Mouse (Mus musculus) intestine, embryonic 16.5 days (tissue): ENCODE measurements around the gene Ttc7. TPM values are rescaled to one million over a fixed set of nuclear protein-coding genes. Genes with fewer than 3 reads are reported as not detected.

Experiments used
- ATAC-seq: fragments of 200-750 bp; cut with Nextera tagmentation; 2 replicates; pipeline ENCODE4 v1.8.0; 2017; ENCODE audit warnings: moderate TSS enrichment, moderate library complexity
- H3K27ac ChIP-seq: fragments of 300-500 bp; sonication (generic); 2 replicates; pipeline ENCODE4 v1.5.1; 2014; ENCODE audit warnings: mild to moderate bottlenecking, low read length
- H3K27me3 ChIP-seq: fragments of 300-500 bp; sonication (generic); replicated peaks from 2 replicates; pipeline ENCODE4 v1.6.1; 2014; ENCODE audit warnings: low read length, control low read depth, mixed read lengths; ENCODE audit not compliant: control insufficient read depth, insufficient read depth
- H3K36me3 ChIP-seq: fragments of 300-500 bp; sonication (generic); 2 replicates; pipeline ENCODE4 v1.6.1; 2014; ENCODE audit warnings: low read length, control low read depth; ENCODE audit not compliant: control insufficient read depth, insufficient read depth
- H3K4me1 ChIP-seq: fragments of 300-500 bp; sonication (generic); 2 replicates; pipeline ENCODE4 v1.6.1; 2014; ENCODE audit warnings: low read length, control low read depth, mixed read lengths; ENCODE audit not compliant: control insufficient read depth, insufficient read depth
- H3K4me2 ChIP-seq: fragments of 300-500 bp; sonication (generic); 2 replicates; pipeline ENCODE4 v1.6.1; 2014; ENCODE audit warnings: low read depth, low read length, control low read depth
- H3K4me3 ChIP-seq: fragments of 300-500 bp; sonication (generic); 2 replicates; pipeline ENCODE4 v1.5.1; 2014; ENCODE audit warnings: mild to moderate bottlenecking, low read length
- H3K9ac ChIP-seq: fragments of 300-500 bp; sonication (generic); 2 replicates; pipeline ENCODE4 v1.6.1; 2014; ENCODE audit warnings: low read depth, low read length
- H3K9me3 ChIP-seq: fragments of 300-500 bp; sonication (generic); 2 replicates; pipeline ENCODE4 v1.6.1; 2016; ENCODE audit warnings: low read length, control low read depth; ENCODE audit not compliant: control insufficient read depth
- WGBS: fragments of 180-500 bp; shearing (Covaris S2); extraction: QIAGEN DNeasy Blood & Tissue Kit; methylation state at CpG from one replicate; pipeline ENCODE4 v1.1.7; 2014; 5-methylcytosine and 5-hydroxymethylcytosine counted together
- polyA plus RNA-seq: library from polyadenylated mRNA; unstranded; fragments of >200 nt; fragmentation: Nextera tagmentation; extraction: Ambion mirVana; gene quantifications from 2 replicates; pipeline ENCODE4 v1.2.1, GENCODE M21; 2015

The Ttc7 gene
- polyA plus RNA-seq, 1 experiment from 2014 or later = 21.7 TPM

- no peaks in the 10 kb centered on the region for H3K36me3 ChIP-seq
- H3K4me2 ChIP-seq = peak overlapping the region; percentile 89
- no peaks in the 10 kb centered on the region for H3K27me3 ChIP-seq
- H3K27ac ChIP-seq = no peak overlapping the region
- peaks cover 14% of the 10 kb centered on the region; the same call in 1 of the 2 replicates for H3K4me1 ChIP-seq
- ATAC-seq = no peak
- H3K4me3 ChIP-seq = peak overlapping the region; percentile 67
- H3K9me3 ChIP-seq = no peaks in the 10 kb centered on the region
- 70% methylated on average over 7 of the region's 7 CpGs for WGBS
- H3K9ac ChIP-seq = peak overlapping the region; percentile 95; the same call in 1 of the 2 replicates
Observed at GRCm38 (mm10) chr17:87284482-87285040, 1.9 kb downstream of the Ttc7 start.

DNA sequence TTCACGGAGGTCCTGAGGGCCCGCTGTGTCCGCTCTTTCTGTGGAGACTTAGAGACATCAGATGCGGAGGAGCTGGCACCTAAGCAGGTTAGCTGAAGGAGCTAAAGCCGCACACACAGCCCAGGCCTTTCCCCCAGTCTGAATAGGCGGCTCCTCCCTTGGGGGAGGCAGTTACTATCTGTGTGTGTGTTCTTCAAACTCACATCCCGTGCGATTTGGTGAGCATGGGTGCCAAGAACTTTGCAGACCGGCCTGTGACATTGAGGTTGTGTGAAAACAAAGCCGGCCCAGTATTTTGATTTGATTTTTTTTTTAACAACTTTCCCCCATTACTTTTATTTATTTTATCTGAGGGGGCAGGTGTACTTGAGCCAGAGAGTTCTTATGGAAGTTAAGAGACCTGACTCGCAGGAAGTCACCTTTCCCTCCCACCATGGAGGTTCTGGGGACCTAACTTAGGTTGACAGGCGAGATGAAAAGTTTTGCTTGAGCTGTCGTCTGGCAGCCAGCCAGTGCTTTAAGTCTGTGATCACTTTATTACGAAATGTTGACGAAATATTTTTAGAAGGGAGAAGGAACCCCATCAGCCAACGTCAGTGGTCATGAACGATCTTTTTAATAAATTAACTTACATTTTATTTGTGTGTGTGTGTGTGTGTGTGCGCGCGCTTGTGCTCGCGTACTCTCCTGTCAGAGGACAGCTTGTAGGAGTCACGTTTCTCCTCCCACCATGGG lies 3.2 kb downstream of the Ttc7 start:
- no peak for ATAC-seq
- no peak overlapping the region for H3K4me3 ChIP-seq
- H3K9ac ChIP-seq = no peak overlapping the region
- 77% methylated on average over 23 of the region's 23 CpGs for WGBS
- H3K36me3 ChIP-seq = no peaks in the 10 kb centered on the region
- peaks cover 18% of the 10 kb centered on the region; the same call in 1 of the 2 replicates for H3K4me1 ChIP-seq
- no peak overlapping the region for H3K27ac ChIP-seq
- no peaks in the 10 kb centered on the region for H3K27me3 ChIP-seq
- H3K4me2 ChIP-seq = no peak overlapping the region
- H3K9me3 ChIP-seq = no peaks in the 10 kb centered on the region

GRCm38 (mm10) chr17:87286481-87287143 lies 3.9 kb downstream of the Ttc7 start:
- ATAC-seq = no peak
- WGBS = 70% methylated on average over 8 of the region's 8 CpGs
- H3K4me1 ChIP-seq = peaks cover 14% of the 10 kb centered on the region; the same call in 1 of the 2 replicates
- no peak overlapping the region for H3K4me3 ChIP-seq
- no peaks in the 10 kb centered on the region for H3K27me3 ChIP-seq
- no peak overlapping the region for H3K27ac ChIP-seq
- H3K4me2 ChIP-seq = no peak overlapping the region
- H3K36me3 ChIP-seq = no peaks in the 10 kb centered on the region
- 0 out of 2 replicates have a peak overlapping the region, but pooled peaks have one; percentile 20 for H3K9ac ChIP-seq
- no peaks in the 10 kb centered on the region for H3K9me3 ChIP-seq

GRCm38 (mm10) chr17:87287197-87287777 lies 4.6 kb downstream of the Ttc7 start:
- ATAC-seq = no peak
- H3K4me1 ChIP-seq = peaks cover 14% of the 10 kb centered on the region; the same call in 1 of the 2 replicates
- H3K9me3 ChIP-seq = no peaks in the 10 kb centered on the region
- WGBS = 72% methylated on average over 8 of the region's 8 CpGs
- no peak overlapping the region for H3K4me2 ChIP-seq
- H3K27me3 ChIP-seq = no peaks in the 10 kb centered on the region
- H3K27ac ChIP-seq = no peak overlapping the region
- no peak overlapping the region for H3K4me3 ChIP-seq
- no peaks in the 10 kb centered on the region for H3K36me3 ChIP-seq
- H3K9ac ChIP-seq = no peak overlapping the region

- Histone ChIP-seq H3K9ac (0 out of 2 replicates have a peak overlapping the region, but pooled peaks have one; percentile 20), H3K36me3 (peaks cover 6% of the 10 kb centered on the region; the same call in 1 of the 2 replicates), H3K4me2 (no peak overlapping the region), H3K27ac (no peak overlapping the region), H3K4me1 (peaks cover 14% of the 10 kb centered on the region; the same call in 1 of the 2 replicates), H3K9me3 (no peaks in the 10 kb centered on the region), H3K27me3 (no peaks in the 10 kb centered on the region), H3K4me3 (no peak overlapping the region)
- no peak for ATAC-seq
- WGBS = 53% methylated on average over 12 of the region's 12 CpGs
Observed at GRCm38 (mm10) chr17:87288131-87288530, 5.4 kb downstream of the Ttc7 start.

DNA sequence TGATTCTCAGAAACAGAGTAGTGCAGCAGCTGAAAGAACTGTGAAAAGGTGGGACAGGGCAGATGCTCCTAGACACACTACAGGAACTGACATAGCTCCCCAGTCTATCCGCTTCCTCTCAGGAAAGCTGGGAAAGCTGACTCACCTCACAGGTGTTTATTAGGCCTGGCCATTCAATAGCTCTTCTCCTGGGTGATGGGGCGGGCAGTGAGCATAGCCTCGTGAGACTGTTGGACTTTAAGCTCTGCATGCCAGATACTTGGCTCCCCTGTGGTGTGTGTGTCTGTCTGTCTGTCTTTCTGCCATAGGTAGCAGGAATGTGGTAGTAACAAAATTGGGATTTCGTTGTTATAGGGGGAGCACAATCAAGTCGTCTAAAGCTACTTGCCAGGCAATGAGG lies 6.7 kb downstream of the Ttc7 start:
- Histone ChIP-seq H3K4me2 (no peak overlapping the region), H3K4me3 (no peak overlapping the region), H3K4me1 (peaks cover 14% of the 10 kb centered on the region; the same call in 1 of the 2 replicates), H3K9ac (no peak overlapping the region), H3K27ac (peak overlapping the region; percentile 86), H3K9me3 (no peaks in the 10 kb centered on the region), H3K27me3 (no peaks in the 10 kb centered on the region), H3K36me3 (peaks cover 7% of the 10 kb centered on the region; the same call in 1 of the 2 replicates)
- ATAC-seq = peak; percentile 74
- WGBS = 55% methylated on average over 5 of the region's 5 CpGs

GRCm38 (mm10) chr17:87291037-87291436 lies 8.4 kb downstream of the Ttc7 start:
- H3K4me3 ChIP-seq = no peak overlapping the region
- no peaks in the 10 kb centered on the region; the same call in 1 of the 2 replicates for H3K9me3 ChIP-seq
- no peak overlapping the region for H3K9ac ChIP-seq
- no peak overlapping the region for H3K4me2 ChIP-seq
- H3K36me3 ChIP-seq = peaks cover 21% of the 10 kb centered on the region; the same call in 1 of the 2 replicates
- H3K4me1 ChIP-seq = peaks cover 17% of the 10 kb centered on the region; the same call in 1 of the 2 replicates
- 70% methylated on average over 7 of the region's 7 CpGs for WGBS
- ATAC-seq = peak; percentile 84
- peak overlapping the region; percentile 86 for H3K27ac ChIP-seq
- no peaks in the 10 kb centered on the region for H3K27me3 ChIP-seq

GRCm38 (mm10) chr17:87291782-87292181 lies 9.1 kb downstream of the Ttc7 start:
- H3K4me2 ChIP-seq = no peak overlapping the region
- H3K9ac ChIP-seq = no peak overlapping the region
- H3K36me3 ChIP-seq = peaks cover 21% of the 10 kb centered on the region; the same call in 1 of the 2 replicates
- H3K4me1 ChIP-seq = peaks cover 17% of the 10 kb centered on the region; the same call in 1 of the 2 replicates
- peak overlapping the region; percentile 86 for H3K27ac ChIP-seq
- no peaks in the 10 kb centered on the region for H3K27me3 ChIP-seq
- WGBS = 88% methylated on average over 5 of the region's 5 CpGs
- ATAC-seq = no peak
- H3K4me3 ChIP-seq = no peak overlapping the region
- H3K9me3 ChIP-seq = no peaks in the 10 kb centered on the region; the same call in 1 of the 2 replicates

DNA sequence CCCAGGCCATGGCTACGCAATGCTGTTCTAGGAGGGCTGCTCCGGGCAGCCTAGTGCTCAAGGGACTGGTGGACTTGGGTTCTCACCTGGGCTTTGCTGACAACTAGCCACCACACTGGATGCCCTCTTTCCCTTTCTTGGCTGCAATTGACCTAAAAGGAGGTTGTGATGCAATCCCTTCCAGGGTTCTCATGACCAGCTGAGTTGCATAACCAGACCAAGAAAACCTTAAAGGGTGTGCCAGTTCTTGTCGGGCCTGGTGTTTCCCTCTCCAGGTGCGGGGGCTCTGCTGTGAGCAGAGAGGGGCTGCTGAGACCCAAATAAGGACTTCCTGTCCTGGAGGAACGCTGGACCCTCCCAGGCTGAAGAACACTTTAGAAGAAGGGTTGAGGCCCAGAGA lies 10.4 kb downstream of the Ttc7 start:
- no peak overlapping the region for H3K4me3 ChIP-seq
- H3K9ac ChIP-seq = no peak overlapping the region
- H3K36me3 ChIP-seq = peaks cover 21% of the 10 kb centered on the region; the same call in 1 of the 2 replicates
- H3K4me2 ChIP-seq = no peak overlapping the region
- H3K27me3 ChIP-seq = no peaks in the 10 kb centered on the region
- H3K9me3 ChIP-seq = no peaks in the 10 kb centered on the region; the same call in 1 of the 2 replicates
- no peak for ATAC-seq
- 73% methylated on average over 5 of the region's 5 CpGs for WGBS
- peaks cover 14% of the 10 kb centered on the region for H3K4me1 ChIP-seq
- H3K27ac ChIP-seq = no peak overlapping the region
